Mouse (Mus musculus) adrenal gland, postnatal 14 days (tissue): Measurements from ENCODE around the gene Rpusd1. TPM values are rescaled to one million over a fixed set of nuclear protein-coding genes. Genes with fewer than 3 reads are reported as not detected.
A peak's percentile ranks its signal among the peaks of the same experiment; 100 is the strongest.
"Not testable (repeated sequence)": the region's sequence is repeated elsewhere in the genome, so short reads cannot be mapped to it uniquely, and the experiment has no call there.

Experiments used
- DNase-seq: peaks from one replicate; pipeline ENCODE4 v3.0.0; 2021; ENCODE audit warnings: mixed read lengths
- total RNA-seq: library from RNA; stranded (reverse); gene quantifications from 2 replicates; pipeline ENCODE4 v1.2.3, GENCODE M21; 2021

The Rpusd1 gene
- total RNA-seq, 1 experiment from 2014 or later, result 9.9 TPM

- DNase-seq, result no peak
These were observed 8.3 kb downstream of the Rpusd1 start, which contains the start of gene Mslnl for GRCm38 (mm10) chr17:25735745-25736144. Gene Mslnl, plus strand, starts transcription at chr17:25736042.

DNA sequence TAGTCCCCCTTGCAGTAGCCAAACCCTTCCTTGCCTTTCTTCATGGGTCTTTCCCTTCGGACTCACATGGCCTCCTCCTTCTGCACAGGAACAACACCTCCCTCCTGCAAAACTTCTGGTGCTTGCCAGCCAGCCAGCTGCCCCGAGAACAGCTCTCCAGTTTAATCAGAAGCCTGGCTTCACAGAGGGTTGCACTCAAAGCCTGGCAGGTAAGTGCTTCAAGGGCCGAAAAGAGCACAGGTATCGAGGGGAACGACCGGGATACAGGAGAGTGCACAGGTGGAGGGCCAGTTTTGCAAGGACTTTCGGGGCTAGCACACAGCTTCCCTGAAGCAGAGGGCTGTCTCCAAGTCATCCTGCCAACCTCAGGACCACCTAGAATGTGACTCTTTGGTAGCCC, 11.4 kb downstream of the Rpusd1 start:
- DNase-seq, result no peak

DNA sequence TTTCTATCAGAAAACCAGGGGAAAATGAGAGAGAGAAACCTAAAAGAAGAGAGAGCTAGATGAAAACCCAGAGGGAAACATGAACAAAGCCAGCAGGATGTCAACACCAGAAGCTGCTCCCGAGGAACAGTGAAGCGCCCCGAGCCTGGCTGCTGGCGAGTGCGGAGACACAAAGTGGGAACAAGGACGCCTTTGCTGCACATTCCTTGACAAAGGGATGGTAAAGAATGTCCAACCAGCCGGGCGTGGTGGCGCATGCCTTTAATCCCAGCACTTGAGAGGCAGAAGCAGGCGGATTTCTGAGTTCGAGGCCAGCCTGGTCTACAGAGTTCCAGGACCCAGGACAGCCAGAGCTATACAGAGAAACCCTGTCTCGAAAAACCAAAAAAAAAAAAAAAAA, 14.0 kb downstream of the Rpusd1 start:
- DNase-seq, result not testable (repeated sequence)

DNA sequence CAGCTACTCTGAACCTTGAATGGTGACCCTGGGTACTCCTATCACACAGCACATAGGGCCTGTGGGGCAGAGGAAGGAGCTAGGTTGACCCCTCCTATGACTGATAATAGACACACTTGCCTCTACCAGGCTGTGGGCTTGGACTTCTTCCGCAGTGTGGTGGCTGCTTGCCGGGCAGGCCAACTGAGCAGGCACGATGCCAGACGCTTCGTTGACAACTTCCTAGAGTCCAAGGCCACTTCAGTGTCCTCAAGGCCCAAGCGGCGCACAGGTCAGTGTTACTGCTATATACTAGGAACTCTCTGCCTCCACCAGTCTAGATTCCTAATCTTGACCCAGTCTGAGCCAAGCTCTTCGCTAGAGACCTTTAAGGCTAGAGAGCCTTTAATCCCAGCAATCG, 16.4 kb downstream of the Rpusd1 start:
- peak; percentile 73 for DNase-seq

DNA sequence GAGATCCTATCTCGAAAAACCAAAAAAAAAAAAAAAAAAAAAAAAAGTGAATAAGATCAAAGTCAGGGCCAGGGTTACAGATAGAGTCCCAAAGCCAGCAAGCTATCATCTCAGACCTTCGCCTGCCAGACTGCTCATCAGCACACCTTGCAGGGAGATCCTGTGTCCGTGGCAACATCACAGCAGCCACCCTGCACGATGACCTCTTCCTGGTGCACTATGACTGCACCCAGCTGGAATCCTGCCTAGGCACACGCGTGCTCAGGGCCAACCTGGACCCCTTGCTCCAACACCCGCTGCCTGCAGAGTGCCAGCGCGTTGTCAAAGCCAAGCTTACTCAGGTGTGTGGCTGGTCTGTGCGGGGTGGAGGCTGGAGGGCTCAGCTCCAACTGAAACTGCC, 16.8 kb downstream of the Rpusd1 start:
- DNase-seq, result no peak

GRCm38 (mm10) chr17:25748238-25748637, 20.8 kb downstream of the Rpusd1 start:
- peak; percentile 44 for DNase-seq

GRCm38 (mm10) chr17:25749314-25749713, 21.8 kb downstream of the Rpusd1 start:
- no peak for DNase-seq

DNA sequence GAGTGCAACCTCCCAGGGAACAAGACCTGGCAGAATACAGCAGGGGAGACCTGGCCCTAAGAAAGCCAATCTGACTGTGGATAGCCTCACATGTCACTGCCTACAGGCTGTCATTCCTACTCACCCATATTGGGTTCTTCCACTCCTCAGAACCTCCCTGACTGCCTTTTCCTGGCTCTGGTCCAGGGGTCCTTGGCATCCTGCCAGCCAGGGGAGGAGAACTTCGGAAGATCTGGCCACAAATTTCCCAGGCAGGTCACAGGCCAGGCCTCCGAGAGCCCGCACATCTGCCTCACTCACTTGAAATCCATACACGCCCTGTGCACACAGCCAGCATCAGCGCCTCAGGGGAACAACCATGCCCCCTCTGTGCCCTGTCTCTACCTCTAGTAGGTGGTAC, 24.0 kb downstream of the Rpusd1 start:
- peak; percentile 89 for DNase-seq

DNA sequence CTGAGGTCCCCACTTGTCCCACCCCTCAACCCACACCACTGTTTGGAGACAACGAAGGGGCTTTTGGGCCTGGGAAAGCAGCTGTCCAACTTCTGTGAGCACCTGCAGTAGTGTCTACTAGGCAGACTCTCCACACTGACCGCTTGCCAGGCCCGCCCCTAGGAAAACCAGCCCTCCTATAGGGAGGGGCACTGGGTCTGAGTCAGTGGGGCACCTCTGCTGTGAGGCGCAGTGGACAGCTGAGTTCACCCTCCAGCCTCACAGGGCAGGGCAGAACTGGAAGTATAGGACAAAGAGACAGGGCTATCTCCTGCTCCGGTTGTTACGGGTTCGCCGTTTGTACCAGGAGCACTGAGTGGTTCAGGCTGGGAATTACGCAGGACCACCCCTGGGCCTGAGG, 26.8 kb downstream of the Rpusd1 start, which contains the start of gene Msln:
TSS of gene Msln (minus strand) at position 138 of the 400 bp plus-strand sequence.
- DNase-seq, result no peak

DNA sequence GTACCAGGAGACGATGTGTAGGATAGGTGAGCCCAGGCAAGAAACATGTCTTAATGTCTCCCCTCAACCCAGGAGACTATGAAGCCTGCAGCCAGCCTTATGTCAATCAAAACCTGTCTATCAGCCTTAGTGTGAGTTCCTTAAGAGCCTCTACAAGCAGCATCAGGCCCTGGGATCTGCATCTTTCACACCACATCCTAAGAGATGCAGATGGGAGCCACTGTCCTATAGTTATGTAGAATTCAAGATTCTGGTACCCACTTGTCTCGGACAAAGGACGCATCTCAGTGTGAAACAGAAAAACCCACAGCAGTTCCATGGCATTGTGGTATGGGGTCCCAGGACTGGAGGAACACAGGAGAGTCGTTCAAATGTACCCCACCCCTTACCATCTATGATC, 27.6 kb downstream of the Rpusd1 start:
- no peak for DNase-seq

DNA sequence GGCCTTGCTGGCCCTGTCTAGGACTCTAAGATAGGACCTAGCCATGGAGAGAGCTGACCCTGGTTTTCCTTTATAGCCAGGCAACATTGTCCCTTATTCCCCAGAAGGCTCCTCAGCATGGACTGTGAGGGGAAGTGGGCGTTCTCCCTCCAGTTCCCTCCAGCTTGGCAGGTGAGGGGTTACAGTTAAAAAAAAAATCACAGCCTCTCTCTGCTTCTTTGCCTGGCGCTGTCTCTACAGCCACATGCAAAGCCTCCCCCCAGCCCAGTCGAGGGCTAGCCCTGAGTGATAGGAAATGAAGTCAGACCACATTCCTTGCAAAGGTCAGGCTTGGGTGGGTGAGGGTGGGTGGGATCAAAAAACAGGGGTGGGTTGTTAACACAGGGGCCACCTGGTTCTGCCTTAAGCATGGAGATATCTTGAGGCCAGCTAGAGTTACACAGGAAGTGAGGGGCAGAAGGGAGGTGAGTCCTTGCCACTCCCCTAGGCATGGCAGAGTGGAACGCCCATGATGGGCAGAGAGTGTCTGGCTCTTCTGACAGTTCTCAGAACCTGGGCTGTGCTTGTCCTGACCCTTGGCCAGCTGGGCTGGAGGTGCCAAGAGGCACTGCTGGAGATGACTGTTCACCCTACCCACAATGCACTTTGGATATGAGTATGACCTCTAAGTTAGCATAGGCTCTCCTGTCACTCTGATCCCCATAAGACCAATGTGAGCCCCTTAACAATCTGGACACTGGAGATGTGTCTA, 28.3 kb downstream of the Rpusd1 start:
- no peak for DNase-seq

DNA sequence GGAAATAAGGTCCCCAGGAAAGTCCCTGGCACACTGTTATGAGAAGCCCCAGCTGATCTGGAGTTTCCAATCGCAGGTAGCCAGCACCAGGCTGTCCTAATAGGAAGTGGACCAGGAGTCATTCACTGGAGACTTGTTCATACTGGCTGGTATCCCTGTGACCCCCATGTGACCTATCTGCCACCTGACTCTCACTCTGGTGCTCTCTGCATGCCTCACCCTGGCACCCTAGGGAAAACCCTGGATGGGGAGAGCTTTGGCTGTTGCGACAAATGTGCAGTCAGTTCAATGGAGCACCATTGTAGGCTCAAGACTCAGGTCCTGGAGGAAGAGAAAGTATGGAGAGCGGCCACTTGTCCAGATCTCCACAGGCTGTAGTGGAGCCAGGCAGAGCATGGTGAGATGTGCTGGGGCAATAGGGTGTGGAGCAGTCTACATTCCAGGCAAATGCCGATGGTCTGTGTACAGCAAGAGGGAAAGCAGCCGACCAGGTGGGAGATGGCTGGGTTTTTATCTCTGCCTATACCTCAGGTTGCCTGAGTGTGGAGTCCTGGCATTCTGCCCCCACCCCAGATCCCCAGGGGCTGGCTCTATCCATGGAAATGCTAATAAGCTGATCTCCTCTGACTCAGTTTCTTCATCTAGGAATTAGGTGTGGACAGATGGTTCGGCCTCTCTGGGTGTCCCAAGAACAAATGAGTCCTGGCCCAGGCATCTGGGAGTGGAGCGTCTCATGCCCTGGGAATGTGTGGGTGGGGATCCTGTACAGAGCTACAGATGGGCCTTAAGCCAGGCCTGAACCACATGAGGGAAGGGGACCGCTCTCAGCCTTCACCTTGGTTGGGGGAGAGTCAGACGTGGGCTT, 29.1 kb downstream of the Rpusd1 start:
- no peak for DNase-seq

DNA sequence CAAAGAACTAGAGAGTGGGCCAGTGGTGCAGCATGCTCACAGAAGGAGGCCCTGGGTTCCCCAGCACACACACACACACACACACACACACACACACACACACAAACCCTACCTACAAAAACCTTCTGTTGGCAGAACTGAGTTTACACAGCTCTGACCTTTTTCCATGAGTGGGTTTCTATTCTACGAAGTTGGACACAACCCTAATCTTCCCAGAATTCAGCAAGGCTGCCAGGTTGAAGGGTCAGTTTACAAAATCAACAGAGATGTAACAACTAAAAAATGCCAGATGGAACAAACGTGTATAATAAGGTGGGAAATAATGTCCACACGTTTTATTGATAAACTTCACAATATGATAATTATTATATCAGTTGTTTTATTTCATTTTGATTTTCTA, 30.2 kb downstream of the Rpusd1 start:
- no peak for DNase-seq

- DNase-seq, result no peak
These were observed 32.7 kb downstream of the Rpusd1 start for GRCm38 (mm10) chr17:25760148-25760547.

- no peak for DNase-seq
These were observed 34.1 kb downstream of the Rpusd1 start for GRCm38 (mm10) chr17:25761561-25761970.

- no peak for DNase-seq
These were observed 35.1 kb downstream of the Rpusd1 start for GRCm38 (mm10) chr17:25762591-25762990.

- DNase-seq, result no peak
These were observed 38.4 kb downstream of the Rpusd1 start for GRCm38 (mm10) chr17:25765886-25766285.

GRCm38 (mm10) chr17:25769331-25769730, 41.9 kb downstream of the Rpusd1 start:
- DNase-seq, result no peak

- peak; percentile 98 for DNase-seq
These were observed 46.2 kb downstream of the Rpusd1 start, which contains the start of gene Narfl for GRCm38 (mm10) chr17:25773549-25774120. Gene Narfl, plus strand, starts transcription at chr17:25773776.

DNA sequence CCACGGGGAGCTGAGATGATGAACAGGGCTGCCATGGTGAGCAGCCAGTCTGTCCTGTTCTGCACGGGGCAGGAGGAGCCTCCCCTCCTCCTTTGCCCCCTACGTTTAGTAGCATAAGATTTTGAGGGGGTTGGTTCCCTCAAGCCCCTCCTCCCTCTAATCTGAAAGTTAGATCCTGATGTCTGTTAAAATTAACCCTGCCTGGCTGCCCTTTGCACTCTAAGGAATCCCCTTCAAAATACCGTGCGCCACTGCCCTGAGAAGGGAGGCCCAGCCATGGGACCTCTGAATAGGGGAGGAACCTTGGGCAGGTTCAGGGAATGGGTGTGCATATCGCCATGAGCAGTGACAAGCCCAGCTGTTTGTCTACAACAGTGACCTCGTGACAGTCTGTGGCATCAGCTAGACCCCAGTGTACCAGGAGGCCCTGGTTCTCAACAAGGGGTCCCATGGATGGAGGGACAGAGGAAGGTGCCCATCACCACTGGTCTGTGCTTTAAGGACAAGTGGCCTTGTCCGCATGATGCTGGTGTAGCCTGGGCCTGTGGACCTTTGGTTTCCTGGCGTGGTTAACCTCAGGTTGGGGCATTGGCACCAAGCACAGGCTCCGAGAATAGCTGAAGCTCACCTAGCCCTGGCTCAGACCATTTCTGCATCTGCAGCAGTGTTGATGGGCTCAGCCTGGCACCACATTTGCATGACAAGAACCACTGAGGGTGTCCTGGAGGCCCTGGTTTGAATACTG, 48.0 kb downstream of the Rpusd1 start:
- DNase-seq, result no peak

GRCm38 (mm10) chr17:25777948-25778347, 50.5 kb downstream of the Rpusd1 start:
- no peak for DNase-seq
